Mouse (Mus musculus) myocyte (in vitro differentiated cells): Measurements from ENCODE around the gene Lmo7. TPM values are rescaled to one million over a fixed set of nuclear protein-coding genes. Genes with fewer than 3 reads are reported as not detected.

Experiments used
- H3K27me3 ChIP-seq: one replicate; pipeline ENCODE4 v1.6.1; 2011; ENCODE audit not compliant: control insufficient read depth, insufficient read depth, insufficient read length
- H3K36me3 ChIP-seq: one replicate; pipeline ENCODE4 v1.6.1; 2011; ENCODE audit not compliant: control insufficient read depth, insufficient read depth
- H3K4me2 ChIP-seq: one replicate; pipeline ENCODE4 v1.6.1; 2011; ENCODE audit warnings: low read depth, control low read depth
- H3K4me3 ChIP-seq: one replicate; pipeline ENCODE4 v1.5.1; 2011; ENCODE audit warnings: mild to moderate bottlenecking, control low read depth, moderate library complexity
- H3K79me2 ChIP-seq: one replicate; pipeline ENCODE4 v1.6.1; 2011; ENCODE audit not compliant: control insufficient read depth, insufficient read depth
- H3ac ChIP-seq: one replicate; pipeline ENCODE4 v1.6.1; 2011; ENCODE audit not compliant: control insufficient read depth, insufficient read length
- CEBPB ChIP-seq: IDR thresholded peaks from 2 replicates; pipeline ENCODE4 v1.6.1; 2011; ENCODE audit warnings: mild to moderate bottlenecking, moderate library complexity; ENCODE audit not compliant: poor library complexity, insufficient read depth, severe bottlenecking
- E2F4 ChIP-seq: IDR thresholded peaks from one replicate; pipeline ENCODE4 v1.6.1; 2011; ENCODE audit warnings: mild to moderate bottlenecking, control low read depth, moderate library complexity; ENCODE audit not compliant: insufficient read depth
- MAX ChIP-seq: IDR thresholded peaks from one replicate; pipeline ENCODE4 v1.6.1; 2011; ENCODE audit warnings: low read depth, mild to moderate bottlenecking, control low read depth
- MYOD1 ChIP-seq, 3 experiments: IDR thresholded peaks; one replicate each; pipeline ENCODE4 v1.6.1; 2011; ENCODE audit warnings: control low read depth in 2 of 3, low read depth in 2 of 3, mild to moderate bottlenecking in 2 of 3, moderate library complexity in 1 of 3; ENCODE audit not compliant: insufficient read length in 2 of 3, control insufficient read depth in 1 of 3
- MYOG ChIP-seq, 3 experiments: IDR thresholded peaks; one replicate each; pipeline ENCODE4 v1.6.1; 2011; ENCODE audit warnings: control low read depth in 2 of 3, low read depth in 2 of 3, mild to moderate bottlenecking in 2 of 3; ENCODE audit not compliant: insufficient read length in 2 of 3, control insufficient read depth in 1 of 3, insufficient read depth in 1 of 3
- POLR2A ChIP-seq: IDR thresholded peaks from one replicate; pipeline ENCODE4 v1.6.1; 2011; ENCODE audit warnings: low read depth, mild to moderate bottlenecking, control low read depth, moderate library complexity; ENCODE audit not compliant: insufficient read length
- POLR2AphosphoS2 ChIP-seq: IDR thresholded peaks from one replicate; pipeline ENCODE4 v1.6.1; 2011; ENCODE audit warnings: low read depth, control low read depth; ENCODE audit not compliant: insufficient read length
- REST ChIP-seq: IDR thresholded peaks from one replicate; pipeline ENCODE4 v1.6.1; 2011; ENCODE audit warnings: mild to moderate bottlenecking, control low read depth, moderate library complexity; ENCODE audit not compliant: insufficient read depth, insufficient read length
- SRF ChIP-seq: IDR thresholded peaks from one replicate; pipeline ENCODE4 v1.6.1; 2011; ENCODE audit warnings: low read depth; ENCODE audit not compliant: control insufficient read depth, insufficient read length
- TCF12 ChIP-seq: IDR thresholded peaks from one replicate; pipeline ENCODE4 v1.6.1; 2011; ENCODE audit warnings: mild to moderate bottlenecking, control low read depth; ENCODE audit not compliant: poor library complexity, insufficient read depth, severe bottlenecking
- TCF3 ChIP-seq: IDR thresholded peaks from one replicate; pipeline ENCODE4 v1.6.1; 2011; ENCODE audit warnings: low read depth, control low read depth; ENCODE audit not compliant: insufficient read length
- USF1 ChIP-seq: IDR thresholded peaks from one replicate; pipeline ENCODE4 v1.6.1; 2011; ENCODE audit warnings: low read depth, mild to moderate bottlenecking, control low read depth, moderate library complexity
- polyA plus RNA-seq: library from polyadenylated mRNA; unstranded; fragments of >200 nt; fragmentation: generic; extraction: Trizol; gene quantifications from one replicate; pipeline ENCODE4 v1.2.1, GENCODE M21; 2012; ENCODE audit warnings: missing spikeins

Gene Lmo7
- polyA plus RNA-seq, 1 experiment, result 56.1 TPM

DNA sequence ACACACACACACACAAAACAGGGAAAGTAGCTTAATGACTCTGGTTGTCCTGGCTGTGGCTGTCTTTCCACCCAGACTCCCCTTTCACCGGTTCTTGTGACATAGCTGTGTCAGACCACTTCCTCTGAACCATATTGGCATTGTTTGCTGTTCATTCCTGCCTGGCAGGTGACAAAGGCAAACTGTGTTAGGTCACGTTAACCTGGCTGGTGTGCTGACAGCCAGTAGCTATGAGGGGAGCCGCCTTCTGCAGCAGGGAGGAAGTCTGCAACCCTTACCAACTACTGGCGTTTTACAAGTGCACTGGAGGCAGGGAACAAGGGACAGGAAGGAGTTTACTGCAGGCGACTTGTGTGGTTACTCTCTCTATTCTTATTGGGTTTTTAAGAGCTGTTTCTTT is 153.2 kb downstream of the Lmo7 start:
- peaks cover 50% of the 10 kb centered on the region for H3K36me3 ChIP-seq
- H3K27me3 ChIP-seq, result no peaks in the 10 kb centered on the region
- H3K4me3 ChIP-seq, result no peak overlapping the region
- no peak overlapping the region for H3K4me2 ChIP-seq
- no peak overlapping the region for H3ac ChIP-seq
- TF ChIP-seq SRF, result no peak
- no peak for TF ChIP-seq TCF3
- TF ChIP-seq MAX, result no peak
- no peak for TF ChIP-seq TCF12
- TF ChIP-seq MYOG (IDR thresholded peaks at IDR 0.05; ENCODE audit: control insufficient read depth in 1 of 3, insufficient read depth in 1 of 3, insufficient read length in 2 of 3, low read depth in 2 of 3), result no peak
- TF ChIP-seq CEBPB, result no peak
- TF ChIP-seq POLR2A, result no peak
- no peak for TF ChIP-seq USF1
- no peak for TF ChIP-seq E2F4
- TF ChIP-seq POLR2AphosphoS2, result no peak
- TF ChIP-seq REST, result no peak
- no peak for TF ChIP-seq MYOD1 (IDR thresholded peaks at IDR 0.05; ENCODE audit: control insufficient read depth in 1 of 3, insufficient read length in 2 of 3, low read depth in 2 of 3)
- H3K79me2 ChIP-seq, result no peaks in the 10 kb centered on the region

DNA sequence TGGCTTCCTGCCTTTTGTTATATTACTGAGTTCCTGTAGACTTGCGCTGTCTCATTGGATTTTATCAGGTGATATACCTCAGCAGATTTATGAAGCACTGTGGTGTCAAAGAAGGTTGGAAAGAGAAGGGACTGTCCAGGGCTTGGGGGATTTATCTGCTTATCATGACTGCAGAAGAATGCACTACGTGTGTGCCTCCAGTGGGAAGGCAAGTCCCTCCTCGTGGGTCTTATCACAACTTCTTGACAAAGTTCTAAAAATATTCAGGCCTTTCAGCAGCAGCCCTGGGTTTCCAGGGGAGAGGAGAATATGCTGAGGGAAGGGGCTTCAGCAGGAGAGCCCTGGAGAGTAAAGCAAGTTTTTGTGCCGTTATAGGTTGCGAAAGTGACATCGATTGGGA is 154.0 kb downstream of the Lmo7 start:
- Histone ChIP-seq H3K79me2 (no peaks in the 10 kb centered on the region), H3K4me3 (no peak overlapping the region), H3K4me2 (no peak overlapping the region), H3ac (no peak overlapping the region), H3K36me3 (peaks cover 58% of the 10 kb centered on the region), H3K27me3 (no peaks in the 10 kb centered on the region)
- TF ChIP-seq MYOD1 (IDR thresholded peaks at IDR 0.05; ENCODE audit: control insufficient read depth in 1 of 3, insufficient read length in 2 of 3, low read depth in 2 of 3) (no peak), TCF3 (no peak), POLR2AphosphoS2 (no peak), MYOG (IDR thresholded peaks at IDR 0.05; ENCODE audit: control insufficient read depth in 1 of 3, insufficient read depth in 1 of 3, insufficient read length in 2 of 3, low read depth in 2 of 3) (no peak), E2F4 (no peak), USF1 (no peak), TCF12 (no peak), MAX (no peak), SRF (no peak), CEBPB (no peak), POLR2A (no peak), REST (no peak)

DNA sequence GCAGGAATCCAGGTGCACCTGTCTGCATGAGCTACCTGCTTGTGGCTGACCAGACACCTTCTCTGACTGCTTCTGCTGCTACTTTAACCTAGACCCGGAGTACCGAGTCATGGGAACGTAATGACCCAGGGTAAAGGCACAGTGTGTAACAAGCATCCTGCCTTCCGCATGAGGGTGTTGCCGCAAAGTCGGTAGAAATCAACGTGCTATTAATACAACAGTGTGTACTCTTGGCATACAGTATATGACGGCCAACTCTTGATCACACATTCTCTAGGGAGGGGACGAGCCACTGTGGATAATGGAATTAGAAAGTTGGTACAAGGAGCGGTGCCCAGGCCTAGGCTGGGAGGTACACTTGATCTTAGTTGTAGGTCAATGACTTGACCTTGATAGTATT is 156.6 kb downstream of the Lmo7 start:
- H3K27me3 ChIP-seq, result no peaks in the 10 kb centered on the region
- peaks cover 51% of the 10 kb centered on the region for H3K36me3 ChIP-seq
- H3ac ChIP-seq, result no peak overlapping the region
- H3K4me2 ChIP-seq, result no peak overlapping the region
- H3K4me3 ChIP-seq, result no peak overlapping the region
- no peaks in the 10 kb centered on the region for H3K79me2 ChIP-seq
- TF ChIP-seq POLR2A (no peak), TCF12 (no peak), TCF3 (no peak)

DNA sequence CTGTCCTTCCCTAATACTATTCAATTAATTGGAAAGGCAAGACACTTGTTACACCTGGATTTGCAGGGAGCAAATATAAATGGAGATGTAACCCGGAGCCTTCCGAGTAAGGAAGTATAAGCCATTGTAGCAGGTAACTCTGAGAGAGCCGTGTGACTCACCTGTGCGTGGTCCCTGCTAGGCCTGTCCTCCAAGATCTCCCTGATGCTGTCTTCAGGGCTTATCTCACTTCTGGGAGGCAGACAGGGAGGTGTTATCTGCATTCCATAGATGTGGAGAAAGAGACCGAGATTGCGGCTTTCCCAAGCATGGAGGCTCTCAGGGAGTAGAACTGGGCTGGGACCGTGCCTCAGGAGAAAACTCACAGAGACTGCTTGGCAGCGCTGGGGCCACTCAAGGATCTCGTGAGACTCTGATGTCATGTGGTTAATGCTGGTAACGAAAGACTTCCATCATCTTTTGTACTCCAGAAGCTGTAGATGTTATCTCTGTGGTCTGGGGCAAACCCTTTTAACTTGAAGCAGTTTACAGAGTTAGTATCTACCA is 162.2 kb downstream of the Lmo7 start:
- Histone ChIP-seq H3K4me2 (no peak overlapping the region), H3K4me3 (no peak overlapping the region), H3K36me3 (peaks cover 24% of the 10 kb centered on the region), H3ac (no peak overlapping the region), H3K79me2 (no peaks in the 10 kb centered on the region), H3K27me3 (no peaks in the 10 kb centered on the region)
- no peak for TF ChIP-seq POLR2A
- no peak for TF ChIP-seq SRF
- no peak for TF ChIP-seq TCF3
- TF ChIP-seq CEBPB, result no peak
- no peak for TF ChIP-seq TCF12
- TF ChIP-seq REST, result no peak
- TF ChIP-seq MYOD1 (IDR thresholded peaks at IDR 0.05; ENCODE audit: control insufficient read depth in 1 of 3, insufficient read length in 2 of 3, low read depth in 2 of 3), result no peak
- TF ChIP-seq E2F4, result no peak

DNA sequence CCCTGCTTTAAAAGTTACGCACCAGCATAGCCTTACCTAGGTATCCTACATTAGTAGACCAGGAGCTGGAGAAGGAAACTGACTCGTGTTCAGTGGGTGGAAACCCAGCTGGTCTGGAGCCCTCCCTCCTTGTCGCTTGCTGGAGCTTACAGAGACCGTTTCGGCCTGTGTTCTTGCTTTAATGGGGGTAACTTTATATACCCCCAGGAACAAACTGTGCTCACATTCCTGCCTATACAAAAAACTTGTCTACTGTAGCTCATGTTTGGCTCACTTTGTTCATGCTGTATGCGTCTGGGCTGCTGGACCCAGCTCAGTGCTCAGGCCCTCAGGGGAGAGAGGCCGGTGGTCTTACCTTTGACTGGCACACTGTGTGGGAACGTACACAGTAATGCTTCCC is 162.7 kb downstream of the Lmo7 start:
- no peaks in the 10 kb centered on the region for H3K27me3 ChIP-seq
- TF ChIP-seq MAX (no peak), TCF12 (no peak), E2F4 (no peak), MYOG (IDR thresholded peaks at IDR 0.05; ENCODE audit: control insufficient read depth in 1 of 3, insufficient read depth in 1 of 3, insufficient read length in 2 of 3, low read depth in 2 of 3) (no peak)

More for the DNA sequence above, 162.7 kb downstream of the Lmo7 start:
- H3K4me3 ChIP-seq, result no peak overlapping the region
- no peak overlapping the region for H3K4me2 ChIP-seq
- no peak overlapping the region for H3ac ChIP-seq
- no peaks in the 10 kb centered on the region for H3K79me2 ChIP-seq
- peaks cover 24% of the 10 kb centered on the region for H3K36me3 ChIP-seq
